Mouse (Mus musculus): ENCODE measurements around the gene Pef1. TPM values are rescaled to one million over a fixed set of nuclear protein-coding genes. Genes with fewer than 3 reads are reported as not detected.

Pef1 gene
- total RNA-seq, 2 experiments from 2014 or later, result 42.6 to 42.8 TPM

- intact Hi-C loops (cut with DNase I), result no loop called here
- DNase-seq (ENCODE audit: extremely low spot score in 1 of 2, low spot score in 2 of 2), result no peak
These were observed 17.9 kb upstream of the Pef1 start for GRCm38 (mm10) chr4:130084331-130084945.

- no peak for DNase-seq (ENCODE audit: extremely low spot score in 1 of 2, low spot score in 2 of 2)
- intact Hi-C loops (cut with DNase I), result loop anchor here (5.0 kb wide), 1 partner anchor 298 kb away; no protein-coding TSS in a partner anchor
These were observed 17.0 kb upstream of the Pef1 start for GRCm38 (mm10) chr4:130085246-130085820.

GRCm38 (mm10) chr4:130087293-130087692, 15.1 kb upstream of the Pef1 start:
- intact Hi-C loops (cut with DNase I), result loop anchor here (2.0 to 5.0 kb wide), 3 partner anchors 50 to 300 kb away; no protein-coding TSS in a partner anchor
- peak; percentile 86 to 87 for DNase-seq (ENCODE audit: extremely low spot score in 1 of 2, low spot score in 2 of 2)

- DNase-seq (ENCODE audit: extremely low spot score in 1 of 2, low spot score in 2 of 2), result no peak
- intact Hi-C loops (cut with DNase I), result no loop called here
These were observed 7.2 kb upstream of the Pef1 start for GRCm38 (mm10) chr4:130095137-130095536.

GRCm38 (mm10) chr4:130101183-130101582, 1.2 kb upstream of the Pef1 start:
- peak in 1 of 2 experiments; percentile 45 for DNase-seq (ENCODE audit: extremely low spot score in 1 of 2, low spot score in 2 of 2)
- intact Hi-C loops (cut with DNase I), result no loop called here

- no peak for DNase-seq (ENCODE audit: extremely low spot score in 1 of 2, low spot score in 2 of 2)
- intact Hi-C loops (cut with DNase I), result no loop called here
These were observed 1.3 kb downstream of the Pef1 start for GRCm38 (mm10) chr4:130103632-130104031.

GRCm38 (mm10) chr4:130104584-130104983, 2.2 kb downstream of the Pef1 start:
- no peak for DNase-seq (ENCODE audit: extremely low spot score in 1 of 2, low spot score in 2 of 2)
- intact Hi-C loops (cut with DNase I), result no loop called here

GRCm38 (mm10) chr4:130107065-130107443, 4.7 kb downstream of the Pef1 start:
- intact Hi-C loops (cut with DNase I), result no loop called here
- no peak for DNase-seq (ENCODE audit: extremely low spot score in 1 of 2, low spot score in 2 of 2)

GRCm38 (mm10) chr4:130107444-130108131, 5.2 kb downstream of the Pef1 start:
- intact Hi-C loops (cut with DNase I), result no loop called here
- DNase-seq (ENCODE audit: extremely low spot score in 1 of 2, low spot score in 2 of 2), result peak; percentile 100

- no peak for DNase-seq (ENCODE audit: extremely low spot score in 1 of 2, low spot score in 2 of 2)
- intact Hi-C loops (cut with DNase I), result no loop called here
These were observed 6.6 kb downstream of the Pef1 start for GRCm38 (mm10) chr4:130108929-130109328.

GRCm38 (mm10) chr4:130109666-130110065, 7.3 kb downstream of the Pef1 start:
- DNase-seq (ENCODE audit: extremely low spot score in 1 of 2, low spot score in 2 of 2), result no peak
- intact Hi-C loops (cut with DNase I), result no loop called here

GRCm38 (mm10) chr4:130110091-130110490, 7.7 kb downstream of the Pef1 start:
- peak in 1 of 2 experiments; percentile 17 for DNase-seq (ENCODE audit: extremely low spot score in 1 of 2, low spot score in 2 of 2)
- intact Hi-C loops (cut with DNase I), result no loop called here

- DNase-seq (ENCODE audit: extremely low spot score in 1 of 2, low spot score in 2 of 2), result no peak
- intact Hi-C loops (cut with DNase I), result no loop called here
These were observed 9.9 kb downstream of the Pef1 start for GRCm38 (mm10) chr4:130112299-130112698.

GRCm38 (mm10) chr4:130112732-130113131, 10.4 kb downstream of the Pef1 start:
- no peak for DNase-seq (ENCODE audit: extremely low spot score in 1 of 2, low spot score in 2 of 2)
- intact Hi-C loops (cut with DNase I), result no loop called here

- intact Hi-C loops (cut with DNase I), result no loop called here
- DNase-seq (ENCODE audit: extremely low spot score in 1 of 2, low spot score in 2 of 2), result no peak
These were observed 18.4 kb downstream of the Pef1 start for GRCm38 (mm10) chr4:130120752-130121151.

- DNase-seq (ENCODE audit: extremely low spot score in 1 of 2, low spot score in 2 of 2), result peak in 1 of 2 experiments; percentile 20
- intact Hi-C loops (cut with DNase I), result no loop called here
These were observed 19.2 kb downstream of the Pef1 start for GRCm38 (mm10) chr4:130121560-130121959.

GRCm38 (mm10) chr4:130123020-130123419, 20.7 kb downstream of the Pef1 start:
- intact Hi-C loops (cut with DNase I), result no loop called here
- peak in 1 of 2 experiments; percentile 27 for DNase-seq (ENCODE audit: extremely low spot score in 1 of 2, low spot score in 2 of 2)

- no peak for DNase-seq (ENCODE audit: extremely low spot score in 1 of 2, low spot score in 2 of 2)
- intact Hi-C loops (cut with DNase I), result no loop called here
These were observed 21.8 kb downstream of the Pef1 start for GRCm38 (mm10) chr4:130124110-130124509.

- intact Hi-C loops (cut with DNase I), result no loop called here
These were observed 22.8 kb downstream of the Pef1 start for GRCm38 (mm10) chr4:130125164-130125563.

GRCm38 (mm10) chr4:130125935-130126334, 23.6 kb downstream of the Pef1 start:
- peak in 1 of 2 experiments; percentile 19 for DNase-seq (ENCODE audit: extremely low spot score in 1 of 2, low spot score in 2 of 2)

More at GRCm38 (mm10) chr4:130125164-130125563, 22.8 kb downstream of the Pef1 start:
- no peak for DNase-seq (ENCODE audit: extremely low spot score in 1 of 2, low spot score in 2 of 2)

More at GRCm38 (mm10) chr4:130125935-130126334, 23.6 kb downstream of the Pef1 start:
- intact Hi-C loops (cut with DNase I), result no loop called here

Data from left cerebral cortex, postnatal 10 days (tissue).